Mouse (Mus musculus): ENCODE data around the gene Lrwd1. TPM values are rescaled to one million over a fixed set of nuclear protein-coding genes. Genes with fewer than 3 reads are reported as not detected.

Lrwd1 gene
- polyA plus RNA-seq, 1 experiment = 35.4 TPM

DNA sequence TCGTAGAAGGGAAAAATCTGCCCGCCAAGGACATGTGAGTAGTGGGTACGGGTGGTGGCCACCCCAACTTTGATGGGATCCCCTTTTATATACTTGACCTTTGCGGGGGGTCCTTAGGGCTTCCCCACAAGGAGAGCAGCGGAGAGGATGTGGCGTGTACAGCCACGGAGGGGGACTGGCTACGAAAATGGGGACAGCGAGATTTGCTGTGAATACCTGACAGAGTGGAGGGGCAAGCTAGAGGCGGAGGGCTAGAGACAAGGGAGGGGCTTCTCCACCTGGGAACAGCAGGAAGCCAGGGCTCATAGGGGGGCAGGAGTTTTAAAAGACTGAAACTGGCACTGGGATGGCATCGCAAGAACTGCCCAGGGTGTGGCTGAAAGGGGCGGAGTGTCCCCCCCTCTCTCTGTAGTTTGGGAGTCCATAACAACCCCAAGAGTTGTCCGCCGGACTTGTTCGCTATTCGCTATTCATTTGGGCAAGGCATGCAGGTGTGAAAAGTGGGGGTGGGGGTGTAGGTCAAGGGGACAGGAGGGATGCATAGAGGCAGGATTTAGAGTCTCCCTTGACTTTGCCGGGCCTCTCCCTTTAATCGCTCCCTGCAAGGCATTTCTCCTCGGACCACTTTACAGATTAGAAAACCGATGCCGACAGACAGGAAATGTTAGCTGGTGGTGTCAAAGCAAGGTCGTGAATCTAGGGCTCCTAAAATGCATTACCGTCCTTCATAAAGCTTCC, 51.6 kb downstream of the Lrwd1 start:
- DNase-seq = no peak
- no peak for TF ChIP-seq POLR2A (IDR thresholded peaks at IDR 0.05; ENCODE audit: borderline replicate concordance, extremely low read depth, low read depth, low read length)
- Histone ChIP-seq H3K4me1 (ENCODE audit: control insufficient read depth, insufficient read depth, low read length) (peaks cover 2% of the 10 kb centered on the region; the same call in 1 of the 2 replicates), H3K4me3 (replicated peaks; ENCODE audit: extremely low read depth, low read depth, low read length) (peak overlapping the region; percentile 82)
- WGBS = 3% methylated on average over 23 of the region's 23 CpGs

DNA sequence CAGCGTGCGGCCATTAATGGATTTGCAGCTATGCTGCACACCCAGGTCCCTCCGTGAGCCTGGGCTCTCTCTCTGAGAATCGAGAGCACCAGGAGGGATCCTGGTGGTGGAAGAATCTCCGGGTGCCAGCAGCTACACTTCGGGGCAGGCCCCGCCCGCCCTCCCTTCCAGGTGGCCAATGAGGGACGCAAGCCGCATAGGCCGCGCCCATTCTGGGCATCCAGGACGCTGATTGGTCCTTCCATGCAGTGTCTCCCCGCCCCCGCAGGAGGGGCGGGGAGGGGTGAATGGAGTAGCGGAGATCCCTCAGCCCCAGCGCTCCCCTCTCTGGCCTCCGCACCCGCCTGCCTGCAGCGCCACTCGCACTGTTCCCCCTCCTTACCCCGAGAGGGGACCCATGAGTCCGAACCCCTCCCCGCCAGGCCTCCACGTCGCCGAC, 52.2 kb downstream of the Lrwd1 start, which contains the start of gene Rasa4:
Rasa4 (plus strand) TSS at position 248 of the 439 bp plus-strand sequence.
- peak; percentile 88 for DNase-seq
- Histone ChIP-seq H3K4me1 (ENCODE audit: control insufficient read depth, insufficient read depth, low read length) (peaks cover 2% of the 10 kb centered on the region; the same call in 1 of the 2 replicates), H3K4me3 (replicated peaks; ENCODE audit: extremely low read depth, low read depth, low read length) (peak within 1 kb of the TSS; percentile 82)
- no peak for TF ChIP-seq CTCF (IDR thresholded peaks at IDR 0.05; ENCODE audit: insufficient read depth, low read length)
- TF ChIP-seq POLR2A (IDR thresholded peaks at IDR 0.05; ENCODE audit: borderline replicate concordance, extremely low read depth, low read depth, low read length) = peak; percentile 18; the same call in 1 of the 2 replicates
- under 1% methylated on average over 28 of the region's 28 CpGs for WGBS

DNA sequence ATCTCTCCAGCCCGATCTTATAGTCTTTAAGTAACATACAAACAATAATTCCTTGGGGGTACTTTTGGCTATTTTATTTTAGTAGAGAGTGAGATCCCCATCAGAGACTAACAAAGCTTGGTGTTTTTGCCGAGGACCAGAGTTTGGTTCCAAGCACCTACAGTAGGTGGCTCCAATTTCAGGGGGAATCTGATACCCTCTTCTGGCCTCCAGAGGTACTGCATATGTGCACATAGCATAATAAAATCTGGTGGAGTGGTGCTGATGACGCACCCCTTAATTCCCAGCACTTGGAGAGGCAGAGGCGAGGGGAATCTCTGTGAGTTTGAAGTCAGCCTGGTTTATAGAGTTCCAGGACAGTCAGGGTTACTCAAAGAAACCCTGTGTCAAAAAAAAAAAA, 53.5 kb downstream of the Lrwd1 start:
- WGBS = 76% methylated on average over 4 of the region's 4 CpGs
- Histone ChIP-seq H3K4me1 (ENCODE audit: control insufficient read depth, insufficient read depth, low read length) (peaks cover 2% of the 10 kb centered on the region; the same call in 1 of the 2 replicates), H3K4me3 (replicated peaks; ENCODE audit: extremely low read depth, low read depth, low read length) (no peak overlapping the region)
- TF ChIP-seq POLR2A (IDR thresholded peaks at IDR 0.05; ENCODE audit: borderline replicate concordance, extremely low read depth, low read depth, low read length) (no peak), CTCF (IDR thresholded peaks at IDR 0.05; ENCODE audit: insufficient read depth, low read length) (no peak)
- no peak for DNase-seq

DNA sequence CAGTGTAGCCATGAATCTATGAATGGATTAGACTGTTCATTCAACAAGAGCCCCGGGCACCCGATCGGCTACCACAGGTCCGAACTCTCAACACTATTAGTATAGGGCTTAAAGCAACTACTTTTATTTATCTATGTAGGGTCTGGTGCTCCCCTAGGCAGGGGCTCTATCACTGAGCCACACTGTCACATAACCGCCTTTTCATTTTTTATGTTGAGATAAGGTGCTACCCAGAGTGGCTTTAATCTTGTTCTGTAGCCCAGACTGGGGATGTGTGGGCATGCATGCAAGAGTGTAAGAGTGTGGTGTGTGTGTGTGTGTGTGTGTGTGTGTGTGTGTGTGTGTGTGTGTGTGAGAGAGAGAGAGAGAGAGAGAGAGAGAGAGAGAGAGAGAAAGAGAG, 57.7 kb downstream of the Lrwd1 start:
- WGBS = 96% methylated on average over 5 of the region's 5 CpGs
- DNase-seq = no peak
- no peak overlapping the region for H3K4me3 ChIP-seq (replicated peaks; ENCODE audit: extremely low read depth, low read depth, low read length)
- TF ChIP-seq POLR2A (IDR thresholded peaks at IDR 0.05; ENCODE audit: borderline replicate concordance, extremely low read depth, low read depth, low read length) = no peak
- no peak for TF ChIP-seq CTCF (IDR thresholded peaks at IDR 0.05; ENCODE audit: insufficient read depth, low read length)
- no peaks in the 10 kb centered on the region for H3K4me1 ChIP-seq (ENCODE audit: control insufficient read depth, insufficient read depth, low read length)

DNA sequence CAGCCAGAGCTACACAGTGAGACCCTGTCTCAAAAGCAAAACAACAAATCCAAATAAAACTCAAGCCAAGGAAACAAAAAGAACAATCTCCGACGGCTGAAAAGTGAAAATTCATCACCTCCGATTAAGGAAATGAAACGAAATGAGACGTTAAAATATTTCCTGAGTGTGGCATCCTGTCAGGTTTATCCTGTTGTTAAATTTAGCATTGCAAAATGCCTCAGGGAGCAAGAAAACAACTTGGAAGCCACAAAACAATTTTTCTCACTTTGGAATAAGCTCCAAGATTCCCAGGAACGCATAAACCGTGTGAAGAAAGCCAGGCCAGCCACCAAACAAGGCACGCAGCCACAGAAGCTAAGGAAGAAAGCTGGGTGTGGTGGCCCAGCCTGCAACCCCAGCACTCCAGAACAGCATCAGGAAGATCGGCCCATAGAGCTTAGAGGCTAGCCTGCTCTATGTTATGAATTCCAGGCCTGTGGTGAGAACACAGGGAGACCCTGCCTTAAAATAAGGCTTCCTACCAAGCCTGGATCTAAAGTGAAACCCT, 58.8 kb downstream of the Lrwd1 start:
- TF ChIP-seq CTCF (IDR thresholded peaks at IDR 0.05; ENCODE audit: insufficient read depth, low read length) (no peak), POLR2A (IDR thresholded peaks at IDR 0.05; ENCODE audit: borderline replicate concordance, extremely low read depth, low read depth, low read length) (no peak)
- 37% methylated on average over 9 of the region's 9 CpGs for WGBS
- DNase-seq = no peak
- H3K4me3 ChIP-seq (replicated peaks; ENCODE audit: extremely low read depth, low read depth, low read length) = no peak overlapping the region
- no peaks in the 10 kb centered on the region for H3K4me1 ChIP-seq (ENCODE audit: control insufficient read depth, insufficient read depth, low read length)

DNA sequence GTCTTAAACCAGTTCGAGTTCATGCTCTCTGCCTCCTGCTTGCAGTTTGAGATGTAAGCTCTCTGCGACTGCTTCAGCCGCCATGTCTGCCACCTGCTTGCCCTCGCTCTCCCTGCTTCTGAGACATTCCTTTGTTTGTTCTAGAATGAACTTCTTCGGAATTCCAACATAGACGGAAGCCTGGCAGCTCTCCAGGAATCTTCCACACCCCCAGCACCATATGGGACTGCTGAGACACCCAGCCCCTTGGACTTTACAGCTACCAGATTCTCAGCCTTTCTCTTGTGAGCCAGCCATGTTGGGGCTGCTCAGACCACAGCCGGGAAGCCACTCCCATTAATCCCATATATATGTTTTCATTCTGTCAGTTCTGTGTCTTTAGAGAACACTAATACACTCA, 59.6 kb downstream of the Lrwd1 start:
- TF ChIP-seq CTCF (IDR thresholded peaks at IDR 0.05; ENCODE audit: insufficient read depth, low read length) (no peak), POLR2A (IDR thresholded peaks at IDR 0.05; ENCODE audit: borderline replicate concordance, extremely low read depth, low read depth, low read length) (no peak)
- no peaks in the 10 kb centered on the region for H3K4me1 ChIP-seq (ENCODE audit: control insufficient read depth, insufficient read depth, low read length)
- no peak for DNase-seq
- WGBS = 27% methylated on average over 7 of the region's 7 CpGs
- H3K4me3 ChIP-seq (replicated peaks; ENCODE audit: extremely low read depth, low read depth, low read length) = no peak overlapping the region

DNA sequence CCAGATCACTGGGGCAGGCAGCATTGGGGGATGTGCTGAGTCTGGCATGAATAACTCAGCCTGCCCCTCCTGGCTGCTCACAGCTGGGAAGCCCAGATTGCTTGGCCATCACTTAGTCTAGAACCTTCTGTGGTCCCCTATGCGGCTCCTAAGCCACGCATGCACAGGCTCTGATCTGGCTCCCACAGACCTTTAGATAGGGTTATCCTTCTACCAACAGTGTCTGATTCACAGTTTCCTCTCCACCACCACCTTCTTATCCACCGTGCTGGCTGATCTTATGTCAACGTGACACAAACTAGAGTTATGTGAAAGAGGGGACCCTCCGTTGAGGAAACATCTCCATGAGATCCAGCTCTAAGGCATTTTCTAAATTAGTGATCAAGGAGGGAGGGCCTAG, 60.8 kb downstream of the Lrwd1 start:
- WGBS = 84% methylated on average over 5 of the region's 5 CpGs
- no peak for DNase-seq
- H3K4me3 ChIP-seq (replicated peaks; ENCODE audit: extremely low read depth, low read depth, low read length) = no peak overlapping the region
- TF ChIP-seq POLR2A (IDR thresholded peaks at IDR 0.05; ENCODE audit: borderline replicate concordance, extremely low read depth, low read depth, low read length) (no peak), CTCF (IDR thresholded peaks at IDR 0.05; ENCODE audit: insufficient read depth, low read length) (no peak)
- no peaks in the 10 kb centered on the region for H3K4me1 ChIP-seq (ENCODE audit: control insufficient read depth, insufficient read depth, low read length)

DNA sequence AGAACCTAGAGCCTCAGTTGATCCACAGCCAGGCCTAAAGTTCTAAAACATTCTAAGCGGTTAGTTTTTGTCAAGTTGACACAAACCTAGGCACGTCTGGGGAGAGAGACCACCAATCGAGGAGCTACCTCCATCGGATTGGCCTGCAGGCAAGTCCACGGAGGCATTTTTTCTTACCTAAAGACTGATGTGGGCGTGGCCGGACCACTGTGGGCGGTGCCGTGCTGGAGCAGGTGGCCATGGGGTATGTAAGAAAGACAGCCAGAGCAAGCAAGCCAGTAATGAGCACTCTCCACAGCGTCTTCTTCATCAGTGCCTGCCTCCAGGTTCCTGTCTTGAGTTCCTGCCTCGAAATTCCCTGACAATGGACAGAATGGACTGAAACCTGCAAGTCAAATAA, 62.3 kb downstream of the Lrwd1 start:
- 69% methylated on average over 11 of the region's 11 CpGs for WGBS
- DNase-seq = no peak
- TF ChIP-seq POLR2A (IDR thresholded peaks at IDR 0.05; ENCODE audit: borderline replicate concordance, extremely low read depth, low read depth, low read length) = no peak
- TF ChIP-seq CTCF (IDR thresholded peaks at IDR 0.05; ENCODE audit: insufficient read depth, low read length) = no peak
- no peaks in the 10 kb centered on the region for H3K4me1 ChIP-seq (ENCODE audit: control insufficient read depth, insufficient read depth, low read length)
- H3K4me3 ChIP-seq (replicated peaks; ENCODE audit: extremely low read depth, low read depth, low read length) = no peak overlapping the region

DNA sequence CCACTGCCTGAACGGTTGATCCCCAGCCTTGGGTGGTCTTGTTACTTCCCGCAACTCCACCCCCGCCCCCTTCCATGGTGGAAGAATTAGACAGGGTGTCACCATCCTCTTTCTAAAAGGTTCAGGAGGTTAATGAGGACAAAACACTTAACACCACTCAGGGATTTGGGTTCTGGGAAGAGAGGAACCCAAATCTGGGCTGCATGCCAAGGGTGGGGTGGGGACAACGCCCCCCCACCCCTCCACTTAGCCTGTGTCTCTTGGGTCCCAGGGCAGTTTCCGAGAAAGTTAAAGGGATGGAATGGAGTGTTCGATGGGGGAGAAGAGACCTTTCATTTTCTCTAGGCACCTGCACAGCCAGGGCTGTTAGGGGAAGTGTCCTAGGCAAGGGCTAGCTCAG, 62.8 kb downstream of the Lrwd1 start:
- 38% methylated on average over 6 of the region's 6 CpGs for WGBS
- no peak for DNase-seq
- no peak for TF ChIP-seq CTCF (IDR thresholded peaks at IDR 0.05; ENCODE audit: insufficient read depth, low read length)
- TF ChIP-seq POLR2A (IDR thresholded peaks at IDR 0.05; ENCODE audit: borderline replicate concordance, extremely low read depth, low read depth, low read length) = no peak
- H3K4me3 ChIP-seq (replicated peaks; ENCODE audit: extremely low read depth, low read depth, low read length) = no peak overlapping the region
- H3K4me1 ChIP-seq (ENCODE audit: control insufficient read depth, insufficient read depth, low read length) = no peaks in the 10 kb centered on the region

Other genes starting within 250 kb of the Lrwd1 start
- 541 and 589 TPM in 2 replicates for gene Hspb1, start 248.2 kb downstream of the Lrwd1 start, polyA plus RNA-seq (2012; rRNA removed)
- 66.2 and 80.3 TPM in 2 replicates for gene Ywhag, start 201.5 kb downstream of the Lrwd1 start, polyA plus RNA-seq (2012; rRNA removed)
- 3.6 and 3.9 TPM in 2 replicates for gene Ssc4d, start 161.5 kb downstream of the Lrwd1 start, polyA plus RNA-seq (2012; rRNA removed)
- gene Zp3, start 156.0 kb downstream of the Lrwd1 start, polyA plus RNA-seq (2012; rRNA removed) = 0.08 TPM in 1 of 2 replicates, not detected in the other
- 23.9 and 29.9 TPM in 2 replicates for gene Dtx2, start 141.3 kb downstream of the Lrwd1 start, polyA plus RNA-seq (2012; rRNA removed)
- 62.7 and 76.3 TPM in 2 replicates for gene Upk3b, start 97.6 kb downstream of the Lrwd1 start, polyA plus RNA-seq (2012; rRNA removed)
- gene Upk3bl, start 81.6 kb downstream of the Lrwd1 start, polyA plus RNA-seq (2012; rRNA removed) = 4.2 TPM in 1 of 2 replicates, not detected in the other
- gene Rasa4, start 52.2 kb downstream of the Lrwd1 start, polyA plus RNA-seq (2012; rRNA removed) = 11.8 and 16.1 TPM in 2 replicates
- 35.0 and 37.1 TPM in 2 replicates for gene Polr2j, start 19.4 kb downstream of the Lrwd1 start, polyA plus RNA-seq (2012; rRNA removed)
- gene Alkbh4, start 72 bp upstream of the Lrwd1 start, polyA plus RNA-seq (2012; rRNA removed) = 15.1 TPM in 2 replicates
- gene Orai2, start 34.6 kb upstream of the Lrwd1 start, polyA plus RNA-seq (2012; rRNA removed) = 39.2 and 51.0 TPM in 2 replicates
- 8.9 and 11.0 TPM in 2 replicates for gene Prkrip1, start 62.9 kb upstream of the Lrwd1 start, polyA plus RNA-seq (2012; rRNA removed)
- 11.5 and 12.6 TPM in 2 replicates for gene Sh2b2, start 110.5 kb upstream of the Lrwd1 start, polyA plus RNA-seq (2012; rRNA removed)

Measured in lung, adult 2 months (tissue).